Mouse (Mus musculus) megakaryocyte, embryonic 14.5 days (primary cell): ENCODE results near the gene Rpl11. TPM values are rescaled to one million over a fixed set of nuclear protein-coding genes. Genes with fewer than 3 reads are reported as not detected.
A peak's percentile ranks its signal among the peaks of the same experiment; 100 is the strongest.
"Not testable (repeated sequence)": the region's sequence is repeated elsewhere in the genome, so short reads cannot be mapped to it uniquely, and the experiment has no call there.

Experiments used
- H3K27me3 ChIP-seq: replicated peaks from 2 replicates; pipeline ENCODE3; 2012; ENCODE audit warnings: inconsistent platforms
- H3K36me3 ChIP-seq: replicated peaks from 2 replicates; pipeline ENCODE3; 2012; ENCODE audit warnings: low read length, inconsistent platforms, mixed read lengths
- H3K4me1 ChIP-seq: 2 replicates; pipeline ENCODE4 v1.6.1; 2012; ENCODE audit warnings: inconsistent platforms
- H3K4me3 ChIP-seq: replicated peaks from 2 replicates; pipeline ENCODE3; 2012; ENCODE audit warnings: moderate library complexity, mild to moderate bottlenecking, inconsistent platforms
- H3K9me3 ChIP-seq: 2 replicates; pipeline ENCODE4 v1.6.1; 2012; ENCODE audit warnings: inconsistent platforms
- FLI1 ChIP-seq: IDR thresholded peaks from 2 replicates; pipeline ENCODE4 v1.6.1; 2012; ENCODE audit warnings: low read length, inconsistent platforms, mixed read lengths
- GATA1 ChIP-seq: IDR thresholded peaks from 3 replicates; pipeline ENCODE4 v1.6.1; 2012; ENCODE audit warnings: mixed read lengths, low read length, inconsistent platforms, borderline replicate concordance
- polyA plus RNA-seq: library from polyadenylated mRNA; stranded (reverse); fragments of >175 nt; gene quantifications from 2 replicates; pipeline ENCODE4 v1.2.3, GENCODE M21; 2012; ENCODE audit warnings: low replicate concordance; ENCODE audit not compliant: insufficient read depth

Rpl11 gene
- polyA plus RNA-seq = 414 and 1,524 TPM in 2 replicates

DNA sequence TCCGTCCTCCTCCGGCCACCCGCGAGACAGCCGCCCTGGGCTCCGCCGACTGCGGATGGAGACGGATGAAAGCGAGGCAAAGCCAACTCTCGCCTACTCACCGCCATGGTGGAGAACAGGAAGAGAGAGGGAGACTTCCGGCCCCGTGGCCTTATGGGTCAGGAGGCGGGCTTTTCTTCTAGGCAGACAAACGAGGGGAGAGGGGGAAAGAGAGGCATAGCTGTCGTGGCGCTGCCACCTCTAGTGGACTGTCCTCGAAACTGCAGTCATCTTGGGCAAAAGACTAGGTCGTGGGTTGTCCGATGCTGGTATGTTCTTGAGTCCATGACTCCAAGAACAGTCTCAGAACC is at the start of gene Rpl11:
Rpl11 (minus strand) TSS at position 182 of the 350 bp plus-strand sequence.
- H3K9me3 ChIP-seq = no peaks in the 10 kb centered on the region
- peaks cover 41% of the 10 kb centered on the region for H3K36me3 ChIP-seq
- peaks cover 46% of the 10 kb centered on the region for H3K4me1 ChIP-seq
- no peak for TF ChIP-seq GATA1
- no peak; the same call in 1 of the 2 replicates for TF ChIP-seq FLI1
- peaks cover 7% of the 10 kb centered on the region for H3K27me3 ChIP-seq
- H3K4me3 ChIP-seq = peak within 1 kb of the TSS; percentile 98

DNA sequence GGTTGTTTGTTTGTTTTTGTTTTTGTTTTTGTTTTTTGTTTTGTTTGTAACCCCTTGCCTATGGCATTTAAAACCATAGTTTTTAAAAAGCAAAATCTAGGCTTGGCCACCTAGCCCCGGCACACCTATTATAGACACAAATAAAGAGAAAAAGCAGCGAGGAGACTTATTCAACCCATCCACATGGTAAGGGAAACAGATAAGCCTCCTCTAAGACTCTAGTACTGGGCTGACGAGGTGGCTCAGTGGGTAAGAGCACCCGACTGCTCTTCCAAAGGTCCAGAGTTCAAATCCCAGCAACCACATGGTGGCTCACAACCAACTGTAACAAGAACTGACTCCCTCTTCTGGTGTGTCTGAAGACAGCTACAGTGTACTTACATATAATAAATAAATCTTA is 48.5 kb upstream of the Rpl11 start:
- not testable (repeated sequence) for H3K9me3 ChIP-seq, H3K4me3 ChIP-seq, H3K36me3 ChIP-seq, H3K4me1 ChIP-seq
- H3K27me3 ChIP-seq = peaks cover 66% of the 10 kb centered on the region

DNA sequence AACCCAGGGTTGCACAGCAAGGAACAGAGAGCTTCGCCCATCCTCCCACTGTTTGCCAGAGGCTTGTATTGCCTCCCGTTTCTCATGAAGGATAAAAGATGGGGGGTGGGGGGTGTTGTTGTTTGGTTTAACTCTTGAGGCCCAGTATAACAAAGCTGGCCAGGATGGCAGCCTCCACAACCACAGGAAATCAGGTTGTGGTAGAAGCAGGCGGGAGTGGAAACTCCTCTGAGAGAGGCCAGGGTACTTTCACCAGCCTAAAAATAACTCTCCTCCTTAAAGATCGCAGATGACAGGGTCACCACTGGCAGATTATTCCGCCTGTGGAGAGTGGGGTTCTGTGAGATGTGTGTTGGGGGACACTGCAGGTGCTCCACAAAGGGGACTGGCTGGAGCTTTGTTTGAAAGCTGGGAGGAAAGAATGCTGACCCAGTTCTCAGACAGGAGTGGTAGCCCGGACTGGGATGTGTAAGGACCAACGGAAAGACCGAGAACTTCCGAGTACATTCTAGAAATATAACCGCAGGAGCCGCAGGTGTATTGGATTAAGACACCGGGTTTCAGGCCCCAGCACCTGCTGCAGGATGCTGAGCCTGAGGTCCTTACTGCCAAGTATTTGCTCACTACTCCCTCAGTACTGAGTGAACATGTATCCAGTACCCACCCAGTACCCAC is 47.3 kb upstream of the Rpl11 start:
- H3K4me1 ChIP-seq = no peaks in the 10 kb centered on the region; the same call in 1 of the 2 replicates
- H3K4me3 ChIP-seq = no peak overlapping the region
- H3K27me3 ChIP-seq = peaks cover 71% of the 10 kb centered on the region
- no peak for TF ChIP-seq FLI1
- TF ChIP-seq GATA1 = no peak
- no peaks in the 10 kb centered on the region for H3K9me3 ChIP-seq
- H3K36me3 ChIP-seq = no peaks in the 10 kb centered on the region

DNA sequence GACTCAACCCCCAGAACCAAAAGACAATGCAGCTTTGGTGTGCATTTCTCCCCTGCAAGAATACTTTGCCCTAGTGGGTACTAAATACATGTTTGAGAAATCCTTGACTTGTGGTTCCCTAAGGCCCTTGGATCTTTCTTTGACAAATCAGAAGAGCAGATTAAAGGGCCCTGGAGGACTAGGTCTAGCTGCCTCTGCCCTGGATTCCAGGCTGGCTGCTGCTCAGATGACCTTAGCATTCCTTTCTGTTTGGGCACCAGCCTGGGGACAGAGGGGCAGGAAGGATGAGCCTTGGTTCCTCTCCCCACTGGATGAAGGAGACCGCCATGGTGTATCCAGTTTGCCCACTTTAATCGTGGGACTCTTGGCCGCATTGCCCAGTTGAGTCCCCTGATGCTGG is 45.2 kb upstream of the Rpl11 start:
- TF ChIP-seq GATA1 (no peak), FLI1 (no peak)
- Histone ChIP-seq H3K9me3 (no peaks in the 10 kb centered on the region), H3K36me3 (no peaks in the 10 kb centered on the region), H3K4me1 (no peaks in the 10 kb centered on the region; the same call in 1 of the 2 replicates), H3K4me3 (no peak overlapping the region), H3K27me3 (peaks cover 64% of the 10 kb centered on the region)

DNA sequence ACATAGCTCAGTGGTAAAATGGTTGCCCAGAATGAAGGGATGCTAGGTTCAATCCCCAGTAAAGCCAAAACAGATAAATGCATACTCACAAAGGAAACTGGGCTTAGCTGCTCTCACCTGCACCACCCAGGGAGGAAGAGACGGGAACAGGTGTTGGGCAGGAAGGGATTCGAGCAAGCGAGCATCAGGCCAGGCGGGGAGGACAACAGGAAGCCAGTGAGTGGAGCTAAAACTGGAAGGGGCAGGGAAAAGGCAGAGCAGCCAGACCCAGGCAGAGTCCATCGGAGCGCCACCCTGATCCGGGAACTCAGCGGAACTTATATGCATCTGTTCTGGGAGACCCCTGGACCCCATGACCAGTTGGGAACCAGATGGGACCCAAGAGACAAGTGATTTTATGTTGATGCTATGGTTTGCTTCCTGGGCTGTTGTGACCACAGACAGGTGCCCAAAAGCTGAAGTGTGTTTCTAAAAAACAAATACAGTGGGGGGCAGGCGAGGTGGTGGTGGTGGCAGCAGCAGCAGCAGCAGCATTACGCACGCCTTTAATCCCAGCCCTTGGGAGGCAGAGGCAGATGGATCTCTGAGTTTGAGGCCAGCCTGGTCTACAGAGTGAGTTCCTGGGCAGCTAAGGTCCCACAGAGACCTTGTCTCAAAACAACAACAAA is 43.4 kb upstream of the Rpl11 start:
- TF ChIP-seq GATA1 (no peak), FLI1 (no peak)
- H3K9me3 ChIP-seq = peaks cover 5% of the 10 kb centered on the region
- H3K36me3 ChIP-seq = no peaks in the 10 kb centered on the region
- peaks cover 58% of the 10 kb centered on the region for H3K27me3 ChIP-seq
- no peak overlapping the region for H3K4me3 ChIP-seq
- H3K4me1 ChIP-seq = no peaks in the 10 kb centered on the region; the same call in 1 of the 2 replicates

DNA sequence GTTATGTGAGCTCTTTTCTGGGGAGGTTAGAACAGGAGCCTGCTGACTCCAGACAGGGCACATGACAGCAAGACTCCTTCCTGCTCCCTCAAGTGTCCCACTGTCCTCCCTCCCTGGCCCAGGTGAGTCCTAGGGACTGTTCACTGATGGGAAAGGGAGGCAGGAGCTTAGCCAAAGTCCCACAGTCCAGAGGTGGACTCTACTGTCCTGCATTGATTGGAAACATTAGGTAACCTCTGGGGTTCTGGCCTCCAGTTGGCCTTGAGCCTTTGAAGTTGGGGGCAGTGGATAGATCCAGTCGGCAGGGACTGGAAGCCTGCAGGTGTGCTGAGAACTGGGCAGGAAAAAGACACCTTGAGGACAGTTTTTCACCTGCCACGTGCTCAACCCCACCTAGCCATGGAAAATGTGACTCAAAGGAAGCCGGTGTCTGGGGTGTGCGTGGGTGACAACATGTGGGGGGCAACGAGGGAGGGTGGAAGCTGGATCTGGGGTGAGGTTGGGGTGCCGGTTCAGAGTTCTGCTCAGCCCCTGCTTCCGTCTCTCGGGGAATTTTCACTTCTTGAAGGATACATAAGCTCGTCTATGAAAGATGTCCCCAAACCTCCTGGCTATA is 42.4 kb upstream of the Rpl11 start:
- Histone ChIP-seq H3K9me3 (peaks cover 5% of the 10 kb centered on the region), H3K27me3 (peaks cover 50% of the 10 kb centered on the region), H3K36me3 (no peaks in the 10 kb centered on the region), H3K4me1 (no peaks in the 10 kb centered on the region; the same call in 1 of the 2 replicates), H3K4me3 (no peak overlapping the region)
- TF ChIP-seq GATA1 (no peak), FLI1 (no peak)

DNA sequence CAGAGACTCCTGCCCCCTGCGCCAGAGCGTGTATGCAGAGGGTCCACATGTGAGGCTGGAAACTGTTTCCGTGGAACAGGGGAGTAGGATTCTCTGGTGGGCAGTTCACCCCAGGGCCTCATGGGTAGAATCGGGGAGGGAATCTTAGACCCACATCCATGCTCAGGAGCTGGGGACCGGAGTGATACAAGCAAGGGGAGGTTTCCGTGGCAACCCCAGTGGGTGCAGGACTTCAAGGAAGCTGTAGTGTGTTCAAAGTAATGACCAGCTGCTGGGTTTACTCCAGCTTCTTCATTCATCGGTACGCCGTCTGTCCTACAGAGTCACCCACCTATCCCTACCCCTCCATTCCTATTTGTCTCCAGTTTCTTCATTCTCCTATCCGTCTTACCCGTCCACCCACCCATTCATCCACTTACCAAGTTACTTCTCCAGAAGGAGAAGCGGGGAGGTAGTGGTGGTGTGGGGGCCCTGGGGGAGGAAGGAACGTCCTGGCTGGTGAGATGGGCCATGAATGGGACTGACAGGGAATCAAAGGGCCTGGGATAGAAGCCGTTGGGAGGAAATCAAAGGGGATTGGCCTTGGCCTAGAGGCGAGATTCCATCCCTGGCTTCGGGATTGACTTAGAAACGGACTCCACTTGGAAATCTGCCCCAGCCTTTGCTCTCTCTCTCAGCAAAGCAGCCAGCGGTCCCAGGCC is 41.4 kb upstream of the Rpl11 start:
- Histone ChIP-seq H3K4me3 (no peak overlapping the region), H3K36me3 (no peaks in the 10 kb centered on the region), H3K9me3 (peaks cover 5% of the 10 kb centered on the region), H3K4me1 (no peaks in the 10 kb centered on the region), H3K27me3 (peaks cover 50% of the 10 kb centered on the region)
- TF ChIP-seq GATA1 (no peak), FLI1 (no peak)

DNA sequence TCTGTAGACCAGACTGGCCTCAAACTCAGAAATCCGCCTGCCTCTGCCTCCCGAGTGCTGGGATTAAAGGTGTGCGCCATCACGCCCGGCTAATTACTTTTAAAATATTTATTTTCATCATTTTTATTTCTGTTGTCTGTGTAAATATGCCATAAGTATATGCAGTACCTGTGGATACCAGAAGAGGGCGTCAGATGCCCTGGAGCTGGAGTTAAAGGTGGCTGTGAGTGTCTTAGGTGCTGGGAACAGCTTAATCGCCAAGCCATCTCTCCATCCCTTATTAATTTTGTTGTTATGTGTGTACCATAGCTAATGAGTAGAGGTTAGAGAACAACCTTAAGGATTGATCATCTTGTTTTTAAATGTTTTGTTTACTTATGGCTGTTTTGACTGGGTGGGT is 39.3 kb upstream of the Rpl11 start:
- Histone ChIP-seq H3K27me3 (peaks cover 62% of the 10 kb centered on the region), H3K36me3 (no peaks in the 10 kb centered on the region), H3K4me1 (no peaks in the 10 kb centered on the region), H3K4me3 (no peak overlapping the region), H3K9me3 (peaks cover 5% of the 10 kb centered on the region)
- no peak for TF ChIP-seq FLI1
- no peak for TF ChIP-seq GATA1

DNA sequence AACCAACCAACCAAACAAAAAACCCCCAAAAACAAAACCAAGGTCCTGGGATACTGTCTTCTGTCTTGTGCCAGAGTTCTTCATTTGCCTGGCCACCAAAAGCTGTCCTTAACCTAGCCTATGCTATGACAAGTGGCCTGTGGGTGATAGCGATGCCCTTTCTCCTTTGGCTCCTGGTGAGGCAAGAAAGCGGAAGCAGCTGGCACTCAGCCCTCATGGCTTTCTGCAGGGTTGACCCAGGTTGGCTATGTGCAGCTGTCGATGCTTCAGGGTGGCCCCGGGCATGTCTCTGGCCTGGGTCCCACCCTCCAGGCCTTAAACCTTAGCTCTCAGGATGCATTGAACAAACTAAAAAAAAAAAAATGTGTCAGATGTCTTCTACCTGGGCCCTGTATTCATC is 38.1 kb upstream of the Rpl11 start:
- H3K4me3 ChIP-seq = no peak overlapping the region
- H3K27me3 ChIP-seq = peaks cover 63% of the 10 kb centered on the region
- TF ChIP-seq GATA1 = no peak
- TF ChIP-seq FLI1 = no peak
- H3K9me3 ChIP-seq = peaks cover 5% of the 10 kb centered on the region
- no peaks in the 10 kb centered on the region for H3K4me1 ChIP-seq
- no peaks in the 10 kb centered on the region for H3K36me3 ChIP-seq
